Mouse (Mus musculus): ENCODE measurements around the gene Optn. TPM values are rescaled to one million over a fixed set of nuclear protein-coding genes. Genes with fewer than 3 reads are reported as not detected.

The Optn gene
- total and polyA plus RNA-seq, 2 experiments from 2014 or later, result 28.7 to 35.0 TPM

DNA sequence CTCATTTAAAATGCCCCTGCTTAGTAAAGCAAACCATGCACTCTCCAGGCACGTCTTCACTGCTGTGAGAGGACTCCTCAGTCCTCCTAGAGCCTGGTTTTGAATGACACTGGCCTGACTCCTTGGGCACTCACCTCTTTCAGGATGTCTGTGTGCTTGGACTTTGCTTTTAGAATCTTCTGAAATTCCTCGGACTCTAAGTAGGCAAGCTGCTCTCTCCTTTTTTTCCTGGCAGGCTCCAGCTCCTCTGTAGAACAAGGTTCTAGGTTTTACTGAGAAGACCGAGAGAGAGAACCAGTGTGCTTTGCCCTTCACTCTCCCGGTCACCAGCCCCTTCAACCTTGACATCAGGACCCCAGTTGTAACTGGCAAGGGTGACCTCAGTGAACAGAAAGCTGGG lies 69.4 kb downstream of the Optn start:
- Histone ChIP-seq H3K9me3 (ENCODE audit: low read length) (no peaks in the 10 kb centered on the region), H3K4me2 (ENCODE audit: low read depth, low read length, poor library complexity, severe bottlenecking) (no peak overlapping the region), H3K36me3 (ENCODE audit: insufficient read depth, low read length) (no peaks in the 10 kb centered on the region), H3K4me1 (ENCODE audit: insufficient read depth, low read length) (no peaks in the 10 kb centered on the region), H3K4me3 (ENCODE audit: low read depth, low read length) (no peak overlapping the region), H3K9ac (replicated peaks; ENCODE audit: low read length, poor library complexity, severe bottlenecking) (no peak overlapping the region), H3K27me3 (ENCODE audit: insufficient read depth, low read length) (no peaks in the 10 kb centered on the region), H3K27ac (ENCODE audit: low read depth, low read length) (no peak overlapping the region)
- WGBS, result 92% methylated on average over 4 of the region's 4 CpGs
- ATAC-seq (ENCODE audit: low FRiP score) (no peak), DNase-seq (ENCODE audit: low spot score) (no peak)
- TF ChIP-seq CTCF (IDR thresholded peaks at IDR 0.05), result no peak

- no peak for ATAC-seq (ENCODE audit: low FRiP score)
- no peak overlapping the region for H3K4me3 ChIP-seq (ENCODE audit: low read depth, low read length)
Measured at GRCm38 (mm10) chr2:4993584-4993983, 70.3 kb downstream of the Optn start.

GRCm38 (mm10) chr2:4988826-4989424 lies 74.9 kb downstream of the Optn start:
- Histone ChIP-seq H3K4me1 (ENCODE audit: insufficient read depth, low read length) (no peaks in the 10 kb centered on the region), H3K27ac (ENCODE audit: low read depth, low read length) (no peak overlapping the region), H3K27me3 (ENCODE audit: insufficient read depth, low read length) (no peaks in the 10 kb centered on the region), H3K36me3 (ENCODE audit: insufficient read depth, low read length) (no peaks in the 10 kb centered on the region), H3K9me3 (ENCODE audit: low read length) (no peaks in the 10 kb centered on the region), H3K4me2 (ENCODE audit: low read depth, low read length, poor library complexity, severe bottlenecking) (no peak overlapping the region), H3K4me3 (ENCODE audit: low read depth, low read length) (no peak overlapping the region), H3K9ac (replicated peaks; ENCODE audit: low read length, poor library complexity, severe bottlenecking) (no peak overlapping the region)
- DNase-seq (ENCODE audit: low spot score) (peak; percentile 23), ATAC-seq (ENCODE audit: low FRiP score) (no peak)
- peak; percentile 25 for TF ChIP-seq CTCF (IDR thresholded peaks at IDR 0.05)
- 78% methylated on average over 11 of the region's 11 CpGs for WGBS

More at GRCm38 (mm10) chr2:4993584-4993983, 70.3 kb downstream of the Optn start:
- DNase-seq (ENCODE audit: low spot score), result no peak
- Histone ChIP-seq H3K27me3 (ENCODE audit: insufficient read depth, low read length) (no peaks in the 10 kb centered on the region), H3K9me3 (ENCODE audit: low read length) (no peaks in the 10 kb centered on the region), H3K4me2 (ENCODE audit: low read depth, low read length, poor library complexity, severe bottlenecking) (no peak overlapping the region), H3K4me1 (ENCODE audit: insufficient read depth, low read length) (no peaks in the 10 kb centered on the region), H3K27ac (ENCODE audit: low read depth, low read length) (no peak overlapping the region), H3K36me3 (ENCODE audit: insufficient read depth, low read length) (no peaks in the 10 kb centered on the region), H3K9ac (replicated peaks; ENCODE audit: low read length, poor library complexity, severe bottlenecking) (no peak overlapping the region)
- TF ChIP-seq CTCF (IDR thresholded peaks at IDR 0.05), result no peak
- 81% methylated on average over 11 of the region's 11 CpGs for WGBS

DNA sequence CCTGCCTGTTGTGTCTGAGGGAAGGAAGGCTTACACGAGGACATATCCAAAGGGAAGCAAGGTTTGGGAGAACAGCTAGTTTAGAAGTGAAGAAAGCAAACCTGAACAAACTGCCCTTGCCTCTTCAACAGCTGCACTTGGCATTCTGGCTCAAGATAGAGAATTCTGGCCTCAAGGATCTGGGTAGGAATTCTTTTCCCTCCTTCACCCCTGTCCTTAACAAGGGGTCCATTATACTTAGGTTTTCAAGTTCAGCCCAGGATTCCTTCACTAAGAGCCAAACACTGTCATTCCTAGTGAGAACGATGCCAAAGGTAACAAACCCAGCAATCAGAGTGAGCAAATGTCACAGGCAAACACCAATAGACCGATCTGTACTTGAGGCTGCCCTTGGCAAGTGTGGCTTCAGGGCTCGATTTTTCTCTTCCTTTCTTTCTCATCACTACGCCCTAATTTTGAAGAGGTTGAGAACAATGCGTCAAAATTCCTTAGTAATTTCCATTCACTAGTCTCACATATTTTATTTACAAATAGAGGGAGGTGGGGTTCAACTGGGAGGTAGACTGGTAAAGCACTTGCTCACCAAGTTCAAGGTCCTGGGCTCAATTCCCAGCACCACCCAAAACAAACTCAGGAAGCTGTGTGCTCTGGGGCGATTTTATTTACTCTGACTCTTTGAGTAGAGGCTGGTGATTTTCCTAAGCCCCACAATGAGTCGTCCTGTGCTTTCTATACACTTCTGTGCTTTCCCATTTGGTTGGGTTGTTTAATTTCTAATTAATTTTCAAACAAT lies 76.3 kb downstream of the Optn start:
- TF ChIP-seq CTCF (IDR thresholded peaks at IDR 0.05), result no peak
- no peak overlapping the region for H3K27ac ChIP-seq (ENCODE audit: low read depth, low read length)
- H3K4me2 ChIP-seq (ENCODE audit: low read depth, low read length, poor library complexity, severe bottlenecking), result no peak overlapping the region
- WGBS, result 84% methylated on average over 8 of the region's 8 CpGs
- H3K36me3 ChIP-seq (ENCODE audit: insufficient read depth, low read length), result no peaks in the 10 kb centered on the region
- H3K9ac ChIP-seq (replicated peaks; ENCODE audit: low read length, poor library complexity, severe bottlenecking), result no peak overlapping the region
- DNase-seq (ENCODE audit: low spot score) (no peak), ATAC-seq (ENCODE audit: low FRiP score) (no peak)
- H3K9me3 ChIP-seq (ENCODE audit: low read length), result no peaks in the 10 kb centered on the region
- no peaks in the 10 kb centered on the region for H3K27me3 ChIP-seq (ENCODE audit: insufficient read depth, low read length)
- no peaks in the 10 kb centered on the region for H3K4me1 ChIP-seq (ENCODE audit: insufficient read depth, low read length)
- no peak overlapping the region for H3K4me3 ChIP-seq (ENCODE audit: low read depth, low read length)

DNA sequence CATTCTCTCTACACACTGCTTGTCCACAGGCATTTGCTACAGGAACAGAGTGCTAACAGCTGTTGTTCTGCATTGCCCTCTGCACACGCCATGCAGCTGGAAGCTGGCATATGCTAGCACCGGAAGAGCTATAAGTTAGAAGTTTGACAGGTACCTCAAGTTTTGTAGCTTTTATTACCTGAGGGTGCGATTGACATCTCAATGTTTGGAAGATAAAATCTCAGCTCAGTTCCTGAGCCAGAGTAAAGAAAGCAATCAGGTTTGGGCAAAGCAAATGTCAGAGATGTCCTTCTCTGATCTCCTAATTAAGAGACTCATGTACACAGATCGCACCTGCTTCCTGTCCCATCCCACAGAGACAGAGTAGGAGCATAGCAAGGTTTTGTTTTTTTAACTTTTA lies 77.1 kb downstream of the Optn start:
- H3K4me3 ChIP-seq (ENCODE audit: low read depth, low read length), result no peak overlapping the region
- H3K9ac ChIP-seq (replicated peaks; ENCODE audit: low read length, poor library complexity, severe bottlenecking), result no peak overlapping the region
- H3K27me3 ChIP-seq (ENCODE audit: insufficient read depth, low read length), result no peaks in the 10 kb centered on the region
- H3K4me2 ChIP-seq (ENCODE audit: low read depth, low read length, poor library complexity, severe bottlenecking), result no peak overlapping the region
- ATAC-seq (ENCODE audit: low FRiP score) (no peak), DNase-seq (ENCODE audit: low spot score) (no peak)
- H3K4me1 ChIP-seq (ENCODE audit: insufficient read depth, low read length), result no peaks in the 10 kb centered on the region
- no peaks in the 10 kb centered on the region for H3K36me3 ChIP-seq (ENCODE audit: insufficient read depth, low read length)
- 88% methylated on average over 4 of the region's 4 CpGs for WGBS
- no peaks in the 10 kb centered on the region for H3K9me3 ChIP-seq (ENCODE audit: low read length)
- no peak overlapping the region for H3K27ac ChIP-seq (ENCODE audit: low read depth, low read length)
- no peak for TF ChIP-seq CTCF (IDR thresholded peaks at IDR 0.05)

DNA sequence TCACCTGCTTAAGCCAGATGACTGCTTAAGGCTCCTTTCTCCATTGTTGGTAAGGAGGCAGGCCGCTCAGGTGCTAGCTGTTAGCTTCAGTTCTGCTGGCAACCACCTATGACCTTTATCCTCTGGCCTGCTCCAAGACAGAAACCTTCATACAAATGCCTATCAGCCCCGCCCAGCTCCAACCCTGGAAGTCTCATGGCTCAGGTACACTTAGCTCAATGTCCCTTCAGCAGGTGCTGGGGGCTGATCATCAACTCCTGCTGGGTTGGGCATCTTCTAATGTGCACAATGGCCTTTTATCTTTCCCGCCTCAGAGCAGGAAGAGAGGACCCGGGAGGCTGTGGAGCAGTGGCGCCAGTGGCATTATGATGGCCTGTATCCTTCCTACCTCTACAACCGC lies 78.9 kb downstream of the Optn start:
- Histone ChIP-seq H3K4me1 (ENCODE audit: insufficient read depth, low read length) (no peaks in the 10 kb centered on the region), H3K27me3 (ENCODE audit: insufficient read depth, low read length) (no peaks in the 10 kb centered on the region), H3K36me3 (ENCODE audit: insufficient read depth, low read length) (no peaks in the 10 kb centered on the region), H3K4me3 (ENCODE audit: low read depth, low read length) (no peak overlapping the region), H3K27ac (ENCODE audit: low read depth, low read length) (no peak overlapping the region), H3K9ac (replicated peaks; ENCODE audit: low read length, poor library complexity, severe bottlenecking) (no peak overlapping the region), H3K9me3 (ENCODE audit: low read length) (no peaks in the 10 kb centered on the region), H3K4me2 (ENCODE audit: low read depth, low read length, poor library complexity, severe bottlenecking) (no peak overlapping the region)
- no peak for TF ChIP-seq CTCF (IDR thresholded peaks at IDR 0.05)
- DNase-seq (ENCODE audit: low spot score), result no peak
- no peak for ATAC-seq (ENCODE audit: low FRiP score)
- 78% methylated on average over 6 of the region's 6 CpGs for WGBS
